Mouse (Mus musculus) bone marrow macrophage, adult 2 months (primary cell): ENCODE data around the gene Lax1.

Experiments used
- CTCF ChIP-seq: IDR thresholded peaks from 2 replicates; pipeline ENCODE4 v1.5.1; 2012; ENCODE audit warnings: low read depth, mild to moderate bottlenecking, low read length, moderate library complexity
- POLR2A ChIP-seq: IDR thresholded peaks from 2 replicates; pipeline ENCODE4 v1.6.1; 2012; ENCODE audit warnings: mild to moderate bottlenecking, low read depth, low read length, borderline replicate concordance

DNA sequence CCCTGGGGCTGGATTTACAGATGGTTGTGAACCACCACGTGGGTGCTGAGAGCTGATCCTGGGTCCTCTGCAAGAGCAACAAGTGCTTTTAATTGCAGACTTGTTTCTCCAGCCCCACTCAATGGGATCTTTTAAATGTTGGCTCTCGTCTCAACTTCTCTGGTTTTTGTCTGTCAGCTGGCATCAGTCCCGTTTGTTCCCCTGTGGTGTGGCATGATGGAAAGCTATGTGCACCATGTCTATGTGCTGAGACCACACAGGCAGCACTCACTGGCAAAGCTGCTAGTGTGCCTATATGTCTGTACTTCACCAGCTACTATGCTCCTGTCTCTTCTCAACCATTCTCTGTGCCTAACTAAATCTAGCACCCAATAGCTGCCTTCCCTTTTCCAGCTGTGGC is 28.4 kb upstream of the Lax1 start:
- TF ChIP-seq POLR2A = no peak
- TF ChIP-seq CTCF = no peak
